Mouse (Mus musculus) olfactory bulb, adult 2 months (tissue): ENCODE measurements around the gene Orai1.

ENCODE experiments used
- CTCF ChIP-seq: fragments of 200-500 bp; IDR thresholded peaks from 2 replicates; pipeline ENCODE4 v1.5.1; 2012; ENCODE audit warnings: low read depth, mild to moderate bottlenecking, low read length, moderate library complexity; ENCODE audit not compliant: insufficient read depth
- POLR2A ChIP-seq: fragments of 200-500 bp; IDR thresholded peaks from 2 replicates; pipeline ENCODE4 v1.6.1; 2012; ENCODE audit warnings: mild to moderate bottlenecking, low read depth, low read length, moderate library complexity; ENCODE audit not compliant: insufficient read depth

- TF ChIP-seq POLR2A (no peak), CTCF (peak; percentile 61)
Measured at GRCm38 (mm10) chr5:122968322-122968721, 46.6 kb upstream of the Orai1 start.
